Mouse (Mus musculus) thymus, postnatal 10 days (tissue): ENCODE data around the gene Rcl1.
A peak's percentile ranks its signal among the peaks of the same experiment; 100 is the strongest.

Experiments
- DNase-seq, 2 experiments: peaks; one replicate each; pipeline ENCODE4 v3.0.0; 2021; ENCODE audit warnings: low spot score in 2 of 2

Rcl1 gene

GRCm38 (mm10) chr19:29100874-29101542 lies at the start of gene Rcl1:
Gene Rcl1 (plus strand): TSS chr19:29101375.
- DNase-seq, result peak; percentile 93 to 95

DNA sequence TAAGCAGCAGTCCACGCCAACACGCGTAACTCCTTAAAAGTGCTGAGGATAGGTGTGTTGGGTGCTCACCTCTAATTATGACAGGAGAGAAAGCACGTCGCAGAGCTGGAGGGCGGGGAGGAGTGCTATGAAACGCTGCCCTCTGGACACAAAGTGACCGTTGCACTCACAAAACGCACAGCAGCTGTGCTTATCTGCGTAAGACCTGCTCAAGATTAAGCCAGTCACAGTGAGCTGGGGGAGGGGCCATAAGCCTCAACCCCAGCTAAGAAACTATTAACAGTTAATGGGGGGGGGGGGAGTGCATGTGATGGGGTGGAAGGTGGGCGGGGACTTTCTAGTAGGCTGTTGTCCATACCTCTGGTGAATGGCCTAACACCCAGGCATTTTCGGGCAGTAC lies 48.4 kb upstream of the Rcl1 start:
- no peak for DNase-seq

GRCm38 (mm10) chr19:29054594-29054993 lies 46.6 kb upstream of the Rcl1 start:
- no peak for DNase-seq

DNA sequence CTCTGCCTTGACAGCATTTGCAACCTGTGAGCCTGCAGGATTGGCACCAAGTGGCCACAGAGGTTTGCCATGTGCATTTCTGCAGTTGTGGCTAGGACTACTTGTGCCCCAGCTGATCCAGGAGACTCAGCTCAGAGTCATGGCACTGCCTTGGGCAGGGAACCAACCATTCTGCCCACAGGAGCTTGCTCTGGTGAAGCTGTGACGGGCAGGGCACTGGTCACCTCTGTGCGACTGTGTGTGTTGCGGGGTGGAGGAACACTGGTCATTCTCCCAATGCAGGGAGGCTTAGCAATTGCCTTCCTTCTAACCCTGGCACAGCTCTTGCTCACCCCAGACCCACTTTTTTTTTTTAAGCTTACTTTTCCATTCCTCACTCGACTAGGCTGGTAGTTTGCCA lies 45.7 kb upstream of the Rcl1 start:
- no peak for DNase-seq

DNA sequence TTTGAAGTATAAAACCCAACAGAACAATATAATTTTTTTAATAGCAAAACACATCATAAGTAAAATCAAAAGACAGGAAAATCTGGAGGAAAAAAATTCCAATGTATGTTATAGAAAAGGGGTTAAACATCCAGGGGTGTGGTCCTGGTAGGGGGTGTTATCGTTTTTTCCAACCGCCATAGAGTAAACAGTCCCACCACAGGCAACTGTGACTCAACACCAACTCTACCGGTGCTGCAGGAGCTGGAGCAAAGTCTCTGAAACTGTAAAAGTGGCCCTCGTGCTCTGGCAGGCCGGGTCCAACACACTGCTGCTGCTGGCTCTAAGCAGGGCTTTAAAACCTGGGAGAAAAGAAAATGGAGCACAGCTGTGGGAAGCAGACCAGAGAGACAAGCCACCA lies 42.4 kb upstream of the Rcl1 start:
- no peak for DNase-seq

DNA sequence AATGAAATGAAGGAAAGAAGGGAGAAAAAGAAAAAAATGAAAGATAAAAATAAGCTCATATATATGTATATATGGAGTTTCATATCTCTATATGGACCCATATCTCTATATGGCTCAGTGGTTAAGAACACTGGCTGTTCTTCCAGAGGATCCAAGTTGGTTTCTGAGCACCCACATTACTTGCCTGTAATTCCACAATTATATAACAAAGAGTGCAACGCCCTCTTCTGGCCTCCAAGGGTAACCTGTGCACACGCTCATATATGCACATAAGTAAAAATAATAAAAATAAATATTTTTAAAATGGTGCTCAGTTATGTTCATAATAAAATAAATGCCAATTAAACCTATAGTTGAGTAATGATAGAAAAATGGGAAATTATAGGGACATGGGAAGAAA lies 41.5 kb upstream of the Rcl1 start:
- DNase-seq, result no peak

GRCm38 (mm10) chr19:29060299-29060698 lies 40.9 kb upstream of the Rcl1 start:
- DNase-seq, result no peak

DNA sequence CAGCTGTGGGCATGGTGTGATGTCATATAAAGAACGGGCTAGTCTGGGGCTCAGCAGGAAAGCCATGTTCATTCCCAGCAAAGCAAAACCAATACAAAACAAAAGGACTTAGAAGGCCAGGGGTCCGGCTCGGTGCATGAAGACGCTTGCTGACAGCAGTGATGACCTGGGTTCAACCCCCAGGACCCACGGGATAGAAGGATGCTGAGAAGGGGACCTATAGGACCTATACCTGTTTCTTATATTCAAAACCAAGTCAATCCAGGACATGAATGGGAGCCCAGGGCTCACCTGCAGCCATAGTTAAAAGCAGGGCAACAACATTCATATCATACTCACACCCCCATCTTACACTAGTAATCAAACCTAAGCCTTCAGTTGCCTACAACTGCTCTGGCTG lies 38.2 kb upstream of the Rcl1 start:
- DNase-seq, result no peak

DNA sequence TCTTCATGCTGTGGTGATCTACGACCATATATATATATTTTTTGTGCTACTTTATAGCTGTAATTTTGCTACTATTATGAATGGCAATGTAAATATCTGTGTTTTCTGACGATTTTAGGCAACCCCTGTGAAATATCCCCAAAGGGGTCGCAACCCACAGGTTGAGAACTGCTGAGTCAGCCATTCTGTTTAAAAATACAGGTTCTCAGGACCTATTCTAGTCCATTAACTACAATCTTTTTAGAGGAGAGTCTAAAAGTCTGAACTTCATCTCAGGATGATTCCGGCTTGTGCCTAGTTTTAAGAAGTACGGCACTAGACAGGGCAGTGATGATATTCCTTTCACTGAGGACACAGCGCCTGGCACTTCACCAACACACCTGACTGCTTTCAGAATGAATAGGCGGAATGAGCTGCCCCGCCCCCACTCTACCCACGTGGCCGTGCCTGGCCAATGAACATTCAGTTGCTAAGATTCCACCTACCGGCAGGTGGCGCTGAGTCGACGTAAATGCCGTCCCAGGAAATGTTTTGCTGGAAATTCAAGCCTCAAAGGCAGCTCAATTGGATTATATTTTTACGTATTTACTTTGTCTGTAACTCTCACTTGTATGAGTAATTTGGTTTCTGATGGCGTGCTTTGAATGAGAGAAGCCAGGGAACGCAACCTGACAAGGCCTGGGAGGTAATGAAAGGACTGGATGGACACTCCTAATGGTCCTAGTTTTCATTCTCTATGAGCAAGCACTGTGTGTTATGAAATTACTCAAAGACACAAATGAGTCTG lies 37.4 kb upstream of the Rcl1 start:
- DNase-seq, result peak; percentile 84 to 96

GRCm38 (mm10) chr19:29064451-29065102 lies 36.6 kb upstream of the Rcl1 start:
- DNase-seq, result no peak

GRCm38 (mm10) chr19:29066981-29067471 lies 34.1 kb upstream of the Rcl1 start:
- DNase-seq, result peak; percentile 40 to 49

- no peak for DNase-seq
Observed at GRCm38 (mm10) chr19:29069195-29069594, 32.0 kb upstream of the Rcl1 start.

- DNase-seq, result no peak
Observed at GRCm38 (mm10) chr19:29074802-29075201, 26.4 kb upstream of the Rcl1 start.

DNA sequence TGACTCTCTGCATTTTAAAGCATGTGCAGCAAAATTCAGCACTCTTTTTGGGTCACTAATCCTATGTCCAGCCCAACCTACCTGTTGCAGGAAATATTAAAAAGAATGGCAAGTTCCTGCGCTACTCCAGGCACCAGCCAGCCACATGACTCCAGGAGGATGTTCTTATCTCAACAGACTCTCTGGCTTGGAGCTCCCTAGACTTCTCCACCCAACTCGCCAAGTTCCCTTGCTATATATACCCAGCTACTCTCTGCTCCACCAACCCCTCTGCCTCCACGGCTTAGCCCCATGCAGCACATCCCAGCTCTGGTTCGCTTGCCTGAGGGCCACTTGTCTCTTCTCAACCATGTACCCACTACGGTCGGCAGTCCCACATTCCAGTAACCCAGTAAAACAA lies 12.5 kb upstream of the Rcl1 start:
- DNase-seq, result no peak

DNA sequence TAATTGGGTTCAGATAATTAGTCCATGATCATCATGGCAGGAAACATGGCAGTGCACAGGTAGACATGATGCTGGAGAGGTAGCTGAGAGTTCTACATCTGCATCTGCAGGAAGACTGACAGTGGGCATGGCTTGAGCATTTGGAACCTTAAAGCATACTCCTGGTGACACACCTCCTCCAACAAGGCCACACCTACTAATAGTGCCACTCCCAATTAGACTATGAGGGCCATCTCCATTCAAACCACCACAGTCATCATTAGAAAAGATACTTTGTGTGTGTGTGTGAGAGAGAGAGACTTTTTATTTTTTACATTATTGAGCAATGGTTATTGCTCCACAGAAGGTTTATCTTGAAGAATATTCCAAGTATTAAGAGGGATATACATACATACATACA lies 9.0 kb upstream of the Rcl1 start:
- no peak for DNase-seq

DNA sequence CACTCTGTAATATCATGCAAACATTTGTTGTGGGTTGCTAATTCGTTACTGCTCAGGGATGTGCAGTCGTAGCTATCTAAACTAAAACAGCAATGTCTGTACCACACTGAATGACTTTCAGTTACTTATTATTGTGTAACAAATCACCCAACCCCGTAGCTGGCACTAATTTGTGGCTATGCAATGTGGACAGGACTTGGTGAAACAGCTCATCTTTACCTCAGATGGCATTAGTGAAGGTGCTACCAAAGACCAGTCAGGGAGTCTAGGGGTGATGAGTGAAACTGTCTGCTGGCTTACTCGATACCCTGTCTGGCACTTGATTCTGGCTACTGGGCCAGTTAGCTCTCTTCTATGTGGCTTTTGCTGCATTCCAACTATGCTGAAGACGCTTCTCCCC lies 2.1 kb upstream of the Rcl1 start:
- no peak for DNase-seq

- no peak for DNase-seq
Observed at GRCm38 (mm10) chr19:29099596-29099995, 1.6 kb upstream of the Rcl1 start.

DNA sequence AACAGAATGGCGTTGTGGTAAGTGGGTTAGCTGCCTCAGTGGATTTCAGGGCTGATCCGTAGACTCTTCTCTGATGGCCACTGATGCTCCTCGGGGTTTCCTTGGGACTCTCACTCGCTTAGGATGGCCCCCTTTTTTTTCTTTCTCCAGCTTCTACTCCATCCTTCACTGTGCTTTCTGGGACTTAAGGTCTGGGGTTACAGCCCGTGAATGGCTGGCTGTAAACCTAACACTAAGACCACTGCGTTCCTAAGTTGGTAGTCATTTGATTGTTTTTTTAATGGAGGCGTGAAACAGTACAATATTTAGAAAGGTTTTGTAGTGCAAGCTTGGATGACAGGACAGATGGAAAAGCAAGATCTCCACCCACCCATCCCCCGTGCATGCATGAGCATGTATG lies 914 bp upstream of the Rcl1 start:
- no peak for DNase-seq

DNA sequence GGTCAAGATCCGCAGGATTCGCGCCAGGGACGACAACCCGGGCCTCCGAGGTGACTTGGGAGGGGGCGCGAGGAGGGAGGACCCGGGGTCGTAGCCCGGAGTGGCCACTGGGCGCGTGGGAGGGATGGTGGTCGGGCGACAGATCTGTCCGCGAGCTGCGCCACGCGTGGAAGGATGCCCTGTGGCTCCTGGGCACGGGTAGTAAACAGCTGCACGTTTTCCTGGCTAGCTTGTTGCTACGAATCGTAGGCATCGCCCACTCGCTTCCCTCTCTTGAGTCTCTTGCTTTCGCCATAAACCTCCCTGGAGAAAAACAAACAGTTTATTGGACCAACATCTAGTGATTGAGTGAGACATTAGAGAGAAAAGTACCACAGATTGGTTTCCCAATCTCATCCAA lies 416 bp downstream of the Rcl1 start:
- peak in 1 of 2 experiments; percentile 35 for DNase-seq

GRCm38 (mm10) chr19:29102098-29102497 lies 923 bp downstream of the Rcl1 start:
- DNase-seq, result no peak

DNA sequence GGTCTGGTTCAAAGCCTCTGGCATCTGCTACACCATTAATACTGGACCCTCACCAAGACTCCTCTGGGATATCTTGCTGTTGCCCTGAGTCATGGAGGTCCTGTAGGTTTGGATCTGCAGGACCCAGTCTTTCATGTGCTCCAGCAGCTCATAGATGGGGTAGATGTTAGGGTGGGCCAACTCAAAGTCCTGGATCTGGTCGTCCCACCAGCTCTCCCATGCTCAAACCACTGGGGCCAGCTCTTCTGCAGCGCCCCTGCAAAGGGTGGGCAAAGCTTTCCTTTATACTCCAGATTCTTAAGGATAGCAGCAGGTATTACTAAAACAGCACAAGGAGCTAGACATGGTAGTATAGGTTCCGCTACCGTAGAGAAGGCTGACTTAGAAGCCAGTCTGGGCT lies 4.6 kb downstream of the Rcl1 start:
- DNase-seq, result no peak

DNA sequence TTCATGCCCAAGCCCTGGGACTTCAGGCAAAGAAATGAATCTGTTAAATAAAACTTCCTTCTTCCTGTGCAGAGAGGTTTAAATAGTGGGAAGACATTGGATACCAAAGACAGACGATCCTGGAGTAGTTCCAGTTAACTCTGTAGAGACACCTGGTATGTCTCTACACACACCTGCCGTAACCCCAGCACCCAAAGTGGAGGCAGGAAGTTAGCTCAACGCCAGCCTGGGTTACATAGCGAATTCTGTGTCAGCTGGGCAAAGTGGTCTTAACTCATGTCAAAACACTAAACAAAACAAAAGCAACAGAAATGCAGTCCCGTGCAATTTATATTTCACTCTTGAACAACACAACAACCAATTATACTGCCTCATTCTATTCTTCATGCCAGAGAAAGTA lies 5.1 kb downstream of the Rcl1 start:
- DNase-seq, result peak; percentile 19 to 42

DNA sequence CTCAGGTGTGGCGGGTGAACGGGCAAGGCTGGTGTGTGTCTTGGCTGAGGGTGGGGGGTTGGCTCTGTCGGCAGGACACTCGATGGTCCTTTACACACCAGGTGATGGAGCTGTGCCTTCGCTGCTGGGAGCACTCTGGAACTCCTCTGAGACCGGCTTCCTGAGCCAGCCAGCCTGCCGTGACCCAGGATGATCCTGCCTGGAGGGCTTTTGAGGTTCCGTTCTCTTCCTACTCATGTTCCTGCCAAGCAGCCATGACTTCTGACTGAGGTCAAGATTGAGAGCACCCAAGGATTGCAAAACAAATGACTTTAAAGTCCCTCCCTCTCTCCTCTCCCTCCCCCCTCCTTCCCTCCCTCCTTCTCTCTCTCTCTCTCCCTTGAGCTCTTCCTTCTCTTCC lies 11.5 kb downstream of the Rcl1 start:
- DNase-seq, result no peak
